Mouse (Mus musculus) testis, adult 2 months (tissue): ENCODE measurements around the gene Irf1.

Experiments
- CTCF ChIP-seq: fragments of 200-500 bp; IDR thresholded peaks from 2 replicates; pipeline ENCODE4 v1.5.1; 2012; ENCODE audit warnings: low read depth, mild to moderate bottlenecking, inconsistent platforms, low read length, moderate library complexity; ENCODE audit not compliant: control insufficient read depth, insufficient read depth, insufficient replicate concordance
- POLR2A ChIP-seq: fragments of 200-500 bp; IDR thresholded peaks from 2 replicates; pipeline ENCODE4 v1.6.1; 2012; ENCODE audit warnings: low read depth, mild to moderate bottlenecking, inconsistent platforms, low read length, moderate library complexity; ENCODE audit not compliant: control insufficient read depth

GRCm38 (mm10) chr11:53720715-53721114 lies 49.1 kb upstream of the Irf1 start, which contains the start of gene Il5:
- TF ChIP-seq CTCF (no peak), POLR2A (no peak)
